Mouse (Mus musculus) CH12.LX (cell line): ENCODE results near the gene Adora2a.

Source experiments
- CTCF ChIP-seq, 2 experiments: IDR thresholded peaks in 1 of 2; conservative IDR thresholded peaks in 1 of 2; 2 replicates each; pipeline ENCODE4 v1.5.1; 2011 to 2012; ENCODE audit warnings: low read depth in 2 of 2, low read length in 2 of 2, improper control_type of control experiment in 1 of 2, inconsistent platforms in 1 of 2, mild to moderate bottlenecking in 1 of 2, moderate library complexity in 1 of 2
- E2F4 ChIP-seq: IDR thresholded peaks from 2 replicates; pipeline ENCODE4 v1.6.1; 2011; ENCODE audit warnings: low read depth, low read length, improper control_type of control experiment; ENCODE audit not compliant: insufficient replicate concordance
- ELF1 ChIP-seq: IDR thresholded peaks from 2 replicates; pipeline ENCODE4 v1.6.1; 2014; ENCODE audit warnings: low read depth, mild to moderate bottlenecking, inconsistent platforms, low read length, improper control_type of control experiment
- EP300 ChIP-seq: IDR thresholded peaks from 2 replicates; pipeline ENCODE4 v1.6.1; 2011; ENCODE audit warnings: low read length, improper control_type of control experiment
- HCFC1 ChIP-seq: IDR thresholded peaks from 2 replicates; pipeline ENCODE4 v1.6.1; 2012; ENCODE audit warnings: low read depth, mild to moderate bottlenecking, inconsistent platforms, low read length, improper control_type of control experiment
- MEF2A ChIP-seq: IDR thresholded peaks from 2 replicates; pipeline ENCODE4 v1.6.1; 2014; ENCODE audit warnings: low read depth, mild to moderate bottlenecking, inconsistent platforms, low read length, improper control_type of control experiment, borderline replicate concordance
- MYC ChIP-seq: IDR thresholded peaks from 2 replicates; pipeline ENCODE4 v1.6.1; 2011; ENCODE audit warnings: low read depth, mild to moderate bottlenecking, improper control_type of control experiment, low read length
- PAX5 ChIP-seq: IDR thresholded peaks from 2 replicates; pipeline ENCODE4 v1.6.1; 2012; ENCODE audit warnings: low read length, inconsistent platforms, mixed read lengths
- POLR2A ChIP-seq: IDR thresholded peaks from 2 replicates; pipeline ENCODE4 v1.6.1; 2011; ENCODE audit warnings: low read depth, mild to moderate bottlenecking, improper control_type of control experiment, low read length
- POLR2AphosphoS2 ChIP-seq: IDR thresholded peaks from 2 replicates; pipeline ENCODE4 v1.6.1; 2011; ENCODE audit warnings: low read depth, low read length, improper control_type of control experiment
- SMC3 ChIP-seq: IDR thresholded peaks from 2 replicates; pipeline ENCODE4 v1.6.1; 2011; ENCODE audit warnings: low read depth, low read length, improper control_type of control experiment
- ZC3H11A ChIP-seq: IDR thresholded peaks from 2 replicates; pipeline ENCODE4 v1.6.1; 2012; ENCODE audit warnings: low read depth, mild to moderate bottlenecking, inconsistent platforms, low read length, improper control_type of control experiment
- ZNF384 ChIP-seq: IDR thresholded peaks from 2 replicates; pipeline ENCODE4 v1.6.1; 2012; ENCODE audit warnings: low read depth, low read length, improper control_type of control experiment, inconsistent platforms

GRCm38 (mm10) chr10:75282648-75283047 is 34.0 kb upstream of the Adora2a start:
- TF ChIP-seq POLR2AphosphoS2, result no peak
- TF ChIP-seq CTCF (conservative IDR thresholded peaks at IDR 0.05 in 1 of 2, IDR thresholded peaks at IDR 0.05 in 1 of 2; ENCODE audit: low read depth in 2 of 2, low read length in 2 of 2), result no peak
- no peak for TF ChIP-seq ZC3H11A
- TF ChIP-seq E2F4, result no peak
- TF ChIP-seq HCFC1, result no peak
- no peak for TF ChIP-seq MYC
- TF ChIP-seq MEF2A, result no peak
- TF ChIP-seq POLR2A, result no peak
- peak; percentile 55 for TF ChIP-seq EP300
- TF ChIP-seq PAX5, result no peak
- TF ChIP-seq ZNF384, result 0 out of 2 replicates have a peak, but pooled peaks have one; percentile 10
- no peak for TF ChIP-seq SMC3
- peak; percentile 47; the same call in 1 of the 2 replicates for TF ChIP-seq ELF1
